Mouse (Mus musculus): ENCODE measurements around the gene Cbx6. TPM values are rescaled to one million over a fixed set of nuclear protein-coding genes. Genes with fewer than 3 reads are reported as not detected.

Cbx6 gene
- total RNA-seq, 2 experiments from 2014 or later = 370 to 387 TPM

DNA sequence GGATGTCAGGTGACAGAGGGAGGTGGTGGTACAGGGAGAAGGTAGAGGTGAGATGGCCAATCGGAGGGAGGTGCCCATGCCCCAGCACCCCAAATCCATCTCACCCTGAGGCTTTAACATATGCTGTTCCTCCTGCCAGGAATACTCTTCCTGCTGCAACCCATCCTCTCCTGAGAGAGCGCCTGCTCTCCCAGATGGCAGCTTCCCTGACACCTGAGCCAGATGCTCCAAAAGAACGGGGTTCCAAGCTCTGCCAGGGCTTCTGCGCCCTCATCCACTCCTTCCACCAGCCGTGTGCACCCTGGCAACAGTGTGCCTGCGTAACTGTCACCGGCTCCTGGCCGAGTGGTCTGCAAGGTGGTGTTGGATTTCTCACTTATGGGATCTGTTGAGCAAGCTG lies 36.8 kb downstream of the Cbx6 start:
- intact Hi-C loops (cut with DNase I) = loop anchor here (1.0 kb wide), 1 partner anchor 32 kb away; no protein-coding TSS in a partner anchor
- no peak for TF ChIP-seq CTCF (IDR thresholded peaks at IDR 0.05)
- Histone ChIP-seq H3K4me3 (peak overlapping the region; percentile 23), H3K27ac (peak overlapping the region; percentile 83)
- DNase-seq (ENCODE audit: extremely low spot score in 1 of 2, low spot score in 2 of 2) = no peak

DNA sequence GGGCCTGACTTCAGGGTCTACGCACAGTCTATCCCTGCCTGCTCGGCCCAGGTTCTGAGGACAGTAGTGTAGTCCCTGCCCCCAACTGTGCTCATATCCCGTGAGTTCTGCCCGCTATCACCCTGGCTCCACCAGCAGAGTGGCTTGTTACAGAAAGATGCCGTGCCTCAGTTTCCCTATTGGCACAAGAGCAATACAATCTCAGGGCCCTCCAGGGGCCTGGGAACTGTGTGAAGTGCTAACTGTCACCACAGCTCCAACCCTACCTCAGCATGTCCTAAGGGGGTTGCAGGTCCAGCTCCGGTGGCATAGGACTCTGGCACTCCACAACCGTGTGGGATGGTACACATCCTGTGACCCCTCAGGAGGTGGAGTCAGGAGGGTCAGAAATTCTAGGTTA lies 37.4 kb downstream of the Cbx6 start:
- Histone ChIP-seq H3K4me3 (no peak overlapping the region), H3K27ac (peak overlapping the region; percentile 83)
- intact Hi-C loops (cut with DNase I) = no loop called here
- no peak for DNase-seq (ENCODE audit: extremely low spot score in 1 of 2, low spot score in 2 of 2)
- no peak for TF ChIP-seq CTCF (IDR thresholded peaks at IDR 0.05)

DNA sequence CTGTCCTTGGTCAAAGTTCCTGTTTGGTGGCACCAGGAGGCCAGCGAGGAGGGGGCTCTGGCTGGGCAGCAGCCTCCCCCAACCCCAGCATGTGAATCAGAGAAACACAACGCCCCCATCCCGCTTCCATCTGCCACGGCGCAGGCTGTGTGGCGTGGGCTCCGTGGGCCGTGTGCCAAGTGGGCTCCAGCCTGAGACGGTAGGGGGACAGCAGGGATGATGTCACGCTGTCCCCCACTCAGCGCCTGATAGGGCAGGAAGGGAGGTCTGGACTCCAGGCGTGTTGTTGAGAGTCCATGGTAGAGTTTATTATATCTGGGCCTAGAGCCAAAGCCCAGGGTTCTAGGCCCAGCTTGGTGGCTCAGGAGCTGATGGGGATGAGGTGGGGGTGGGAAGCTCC lies 38.2 kb downstream of the Cbx6 start:
- no peak for TF ChIP-seq CTCF (IDR thresholded peaks at IDR 0.05)
- intact Hi-C loops (cut with DNase I) = loop anchor here (1.0 kb wide), 2 partner anchors 21 to 26 kb away; no protein-coding TSS in a partner anchor
- H3K4me3 ChIP-seq = no peak overlapping the region
- peak overlapping the region; percentile 83 for H3K27ac ChIP-seq
- peak; percentile 64 to 80 for DNase-seq (ENCODE audit: extremely low spot score in 1 of 2, low spot score in 2 of 2)

GRCm38 (mm10) chr15:79794173-79794572 lies 40.3 kb downstream of the Cbx6 start:
- no peak for TF ChIP-seq CTCF (IDR thresholded peaks at IDR 0.05)
- DNase-seq (ENCODE audit: extremely low spot score in 1 of 2, low spot score in 2 of 2) = no peak
- intact Hi-C loops (cut with DNase I) = no loop called here

DNA sequence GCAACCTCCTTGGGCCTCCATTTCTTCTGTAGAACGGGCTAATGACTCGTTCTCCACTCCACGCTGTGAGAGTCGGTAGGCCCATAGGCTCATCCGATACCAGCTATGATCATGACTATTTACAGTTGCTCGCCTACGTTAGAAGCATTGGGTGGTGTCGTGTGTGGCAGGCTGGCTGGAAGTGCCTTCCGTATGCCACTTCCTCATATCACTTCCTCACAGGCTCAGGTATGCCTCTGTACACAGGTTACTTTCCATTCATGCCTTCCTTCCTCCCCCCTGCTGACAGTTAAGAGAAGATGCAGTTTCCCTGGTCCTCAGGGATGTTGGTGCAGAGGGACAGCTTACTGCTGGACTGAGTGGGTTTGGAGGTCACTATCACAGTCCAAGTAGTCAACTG lies 41.4 kb downstream of the Cbx6 start:
- intact Hi-C loops (cut with DNase I) = no loop called here
- DNase-seq (ENCODE audit: extremely low spot score in 1 of 2, low spot score in 2 of 2) = no peak
- no peak for TF ChIP-seq CTCF (IDR thresholded peaks at IDR 0.05)
- H3K27ac ChIP-seq = peak overlapping the region; percentile 59
- no peak overlapping the region for H3K4me3 ChIP-seq

More at GRCm38 (mm10) chr15:79794173-79794572, 40.3 kb downstream of the Cbx6 start:
- peak overlapping the region; percentile 59 for H3K27ac ChIP-seq
- H3K4me3 ChIP-seq = no peak overlapping the region

DNA sequence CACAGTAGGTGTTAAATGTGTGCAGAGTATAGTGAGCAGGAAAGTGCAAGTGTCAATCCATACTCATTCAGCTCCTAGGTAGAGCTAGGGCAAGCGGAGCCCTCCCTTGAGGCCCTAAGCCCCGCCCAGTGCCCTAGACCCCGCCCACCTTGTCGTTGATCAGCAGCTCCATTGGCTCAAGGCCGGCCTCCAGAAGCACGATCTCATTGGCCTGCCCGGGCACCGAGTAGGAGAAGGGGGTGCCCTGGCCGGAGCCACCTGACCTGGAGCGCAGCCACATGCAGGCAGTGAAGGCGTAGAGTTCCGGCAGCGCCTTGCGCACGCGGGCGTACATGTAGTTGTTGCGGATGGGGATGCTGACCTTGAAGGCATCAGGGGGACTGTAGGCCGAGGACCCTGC lies 42.0 kb downstream of the Cbx6 start:
- Histone ChIP-seq H3K4me3 (no peak overlapping the region), H3K27ac (peak overlapping the region; percentile 59)
- DNase-seq (ENCODE audit: extremely low spot score in 1 of 2, low spot score in 2 of 2) = no peak
- no peak for TF ChIP-seq CTCF (IDR thresholded peaks at IDR 0.05)
- intact Hi-C loops (cut with DNase I) = no loop called here

DNA sequence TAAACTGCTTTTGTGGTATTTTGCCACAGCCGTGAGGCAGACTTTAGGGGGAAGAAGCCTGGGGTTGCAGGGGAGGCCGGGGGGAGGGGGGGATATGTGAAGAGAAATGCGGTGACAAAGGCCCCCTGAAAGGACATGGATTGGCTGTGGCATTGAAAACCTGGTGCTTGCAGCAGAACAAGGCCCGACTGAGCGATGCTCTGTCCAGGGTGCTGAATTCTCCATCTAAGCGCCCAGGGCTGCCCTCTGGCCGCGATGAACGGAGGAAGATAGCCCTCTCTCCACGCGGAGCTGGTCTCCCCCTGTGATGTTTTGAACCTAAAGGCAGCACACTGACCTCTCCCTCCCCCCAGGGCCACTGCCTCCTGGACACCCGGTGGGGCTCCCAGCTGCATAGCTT lies 43.0 kb downstream of the Cbx6 start:
- intact Hi-C loops (cut with DNase I) = no loop called here
- Histone ChIP-seq H3K4me3 (no peak overlapping the region), H3K27ac (no peak overlapping the region; the same call in 1 of the 2 replicates)
- no peak for DNase-seq (ENCODE audit: extremely low spot score in 1 of 2, low spot score in 2 of 2)
- TF ChIP-seq CTCF (IDR thresholded peaks at IDR 0.05) = no peak

GRCm38 (mm10) chr15:79790905-79791304 lies 43.6 kb downstream of the Cbx6 start:
- intact Hi-C loops (cut with DNase I) = no loop called here
- no peak for DNase-seq (ENCODE audit: extremely low spot score in 1 of 2, low spot score in 2 of 2)
- no peak for TF ChIP-seq CTCF (IDR thresholded peaks at IDR 0.05)
- no peak overlapping the region for H3K4me3 ChIP-seq
- H3K27ac ChIP-seq = no peak overlapping the region

- no peak for TF ChIP-seq CTCF (IDR thresholded peaks at IDR 0.05)
Measured at GRCm38 (mm10) chr15:79790111-79790510, 44.4 kb downstream of the Cbx6 start.

DNA sequence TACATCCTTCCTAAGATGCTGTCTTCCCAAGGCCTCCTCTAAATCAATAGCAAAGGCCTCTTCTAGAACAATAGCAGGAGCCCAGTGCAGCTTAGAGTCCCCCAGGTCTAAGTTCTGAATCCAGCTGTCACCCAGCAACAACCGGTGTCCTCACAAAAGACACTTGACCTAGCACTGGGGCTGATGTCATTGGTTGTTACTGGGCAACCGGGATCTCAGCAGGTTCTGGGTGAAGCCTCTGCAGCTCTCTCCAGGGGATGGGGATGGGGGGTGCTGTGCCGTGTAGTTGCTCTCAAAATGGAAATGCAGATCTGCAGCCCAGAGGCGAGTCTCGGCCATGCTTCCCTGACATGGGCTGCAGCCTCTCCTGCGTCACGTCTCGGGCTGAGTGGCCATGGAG lies 46.7 kb downstream of the Cbx6 start:
- Histone ChIP-seq H3K27ac (peak overlapping the region; percentile 66), H3K4me3 (no peak overlapping the region)
- intact Hi-C loops (cut with DNase I) = no loop called here
- no peak for DNase-seq (ENCODE audit: extremely low spot score in 1 of 2, low spot score in 2 of 2)
- TF ChIP-seq CTCF (IDR thresholded peaks at IDR 0.05) = no peak

More at GRCm38 (mm10) chr15:79790111-79790510, 44.4 kb downstream of the Cbx6 start:
- H3K27ac ChIP-seq = no peak overlapping the region
- intact Hi-C loops (cut with DNase I) = no loop called here
- H3K4me3 ChIP-seq = no peak overlapping the region
- DNase-seq (ENCODE audit: extremely low spot score in 1 of 2, low spot score in 2 of 2) = no peak

DNA sequence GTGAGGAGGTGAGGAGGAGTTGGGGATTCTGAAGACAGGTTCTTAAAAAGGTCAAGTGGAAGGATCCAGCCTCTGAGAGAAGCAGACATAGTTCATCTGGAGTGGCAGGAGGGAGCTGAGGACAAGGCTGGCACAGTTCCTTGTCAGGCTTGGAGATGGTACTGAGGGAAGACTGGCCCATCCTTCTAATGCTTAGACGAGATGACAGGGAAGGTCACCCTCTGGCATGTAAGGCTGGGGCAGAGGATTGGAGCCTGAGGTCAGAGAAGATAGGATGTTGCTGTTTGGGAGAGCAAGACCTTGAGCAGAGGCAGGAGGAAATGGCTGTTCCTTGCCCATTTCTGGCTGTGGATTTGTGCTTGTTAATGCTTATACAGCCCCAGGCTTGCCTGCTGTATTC lies 49.4 kb downstream of the Cbx6 start:
- DNase-seq (ENCODE audit: extremely low spot score in 1 of 2, low spot score in 2 of 2) = no peak
- H3K27ac ChIP-seq = no peak overlapping the region; the same call in 1 of the 2 replicates
- no peak overlapping the region for H3K4me3 ChIP-seq
- intact Hi-C loops (cut with DNase I) = no loop called here
- no peak for TF ChIP-seq CTCF (IDR thresholded peaks at IDR 0.05)

- no peak for TF ChIP-seq CTCF (IDR thresholded peaks at IDR 0.05)
- H3K4me3 ChIP-seq = no peak within 1 kb of the TSS
- intact Hi-C loops (cut with DNase I) = no loop called here
- no peak within 1 kb of the TSS for H3K27ac ChIP-seq
- no peak for DNase-seq (ENCODE audit: extremely low spot score in 1 of 2, low spot score in 2 of 2)
Measured at GRCm38 (mm10) chr15:79777749-79778148, 56.7 kb downstream of the Cbx6 start, which contains the start of gene Dnal4. TSS of gene Dnal4 (minus strand) at chr15:79777849.

- H3K27ac ChIP-seq = peak overlapping the region; percentile 33
- TF ChIP-seq CTCF (IDR thresholded peaks at IDR 0.05) = no peak
- intact Hi-C loops (cut with DNase I) = loop anchor here (1.0 kb wide), 1 partner anchor 21 kb away; no protein-coding TSS in a partner anchor
- peak in 1 of 2 experiments; percentile 70 for DNase-seq (ENCODE audit: extremely low spot score in 1 of 2, low spot score in 2 of 2)
- H3K4me3 ChIP-seq = no peak overlapping the region
Measured at GRCm38 (mm10) chr15:79775662-79776061, 58.8 kb downstream of the Cbx6 start.

All from left cerebral cortex, adult 2 months (tissue).